Mouse (Mus musculus) kidney, embryonic 15.5 days (tissue): ENCODE results near the gene Rhobtb1. TPM values are rescaled to one million over a fixed set of nuclear protein-coding genes. Genes with fewer than 3 reads are reported as not detected.

Source experiments
- ATAC-seq: fragments of 200-750 bp; cut with Nextera tagmentation; replicated peaks from 2 replicates; pipeline ENCODE4 v1.8.0; 2017; ENCODE audit warnings: moderate TSS enrichment; ENCODE audit not compliant: low FRiP score
- H3K27ac ChIP-seq: fragments of 300-500 bp; sonication (generic); 2 replicates; pipeline ENCODE4 v1.5.1; 2015; ENCODE audit warnings: mild to moderate bottlenecking, inconsistent platforms
- H3K27me3 ChIP-seq: fragments of 300-500 bp; sonication (generic); 2 replicates; pipeline ENCODE4 v1.6.1; 2015; ENCODE audit warnings: inconsistent platforms
- H3K36me3 ChIP-seq: fragments of 300-500 bp; sonication (generic); 2 replicates; pipeline ENCODE4 v1.6.1; 2015; ENCODE audit warnings: inconsistent platforms
- H3K4me1 ChIP-seq: fragments of 300-500 bp; sonication (generic); 2 replicates; pipeline ENCODE4 v1.6.1; 2015; ENCODE audit warnings: inconsistent platforms
- H3K4me2 ChIP-seq: fragments of 300-500 bp; sonication (generic); 2 replicates; pipeline ENCODE4 v1.6.1; 2015; ENCODE audit warnings: moderate library complexity, mild to moderate bottlenecking, inconsistent platforms
- H3K4me3 ChIP-seq: fragments of 300-500 bp; sonication (generic); replicated peaks from 2 replicates; pipeline ENCODE4 v1.5.1; 2015; ENCODE audit warnings: mild to moderate bottlenecking, inconsistent platforms
- H3K9ac ChIP-seq: fragments of 300-500 bp; sonication (generic); 2 replicates; pipeline ENCODE4 v1.6.1; 2015; ENCODE audit warnings: mild to moderate bottlenecking, inconsistent platforms
- H3K9me3 ChIP-seq: fragments of 300-500 bp; sonication (generic); replicated peaks from 2 replicates; pipeline ENCODE4 v1.6.1; 2016; ENCODE audit warnings: inconsistent platforms
- WGBS: fragments of 180-500 bp; shearing (Covaris S2); methylation state at CpG from one replicate; pipeline ENCODE4 v1.1.7; 2015; ENCODE audit warnings: mixed read lengths; 5-methylcytosine and 5-hydroxymethylcytosine counted together
- polyA plus RNA-seq: library from polyadenylated mRNA; unstranded; fragments of >200 nt; fragmentation: Nextera tagmentation; extraction: Ambion mirVana; gene quantifications from 2 replicates; pipeline ENCODE4 v1.2.1, GENCODE M21; 2015

Rhobtb1 gene
- polyA plus RNA-seq, 1 experiment from 2014 or later = 21.8 TPM

- peak; percentile 93 for ATAC-seq
- peak within 1 kb of the TSS; percentile 90 for H3K4me3 ChIP-seq
- under 1% methylated on average over 80 of the region's 84 CpGs for WGBS
- peak within 1 kb of the TSS; percentile 92 for H3K9ac ChIP-seq
- H3K27me3 ChIP-seq = no peaks in the 10 kb centered on the region
- peaks cover 24% of the 10 kb centered on the region for H3K4me1 ChIP-seq
- no peaks in the 10 kb centered on the region; the same call in 1 of the 2 replicates for H3K9me3 ChIP-seq
- H3K36me3 ChIP-seq = peaks cover 25% of the 10 kb centered on the region
- H3K4me2 ChIP-seq = peak within 1 kb of the TSS; percentile 93
- peak within 1 kb of the TSS; percentile 99 for H3K27ac ChIP-seq
Observed at GRCm38 (mm10) chr10:69212542-69213440, 61.6 kb downstream of the Rhobtb1 start, which contains the start of gene A930033H14Rik. TSS of gene A930033H14Rik (minus strand) at chr10:69213098.

GRCm38 (mm10) chr10:69213451-69213877 is 62.2 kb downstream of the Rhobtb1 start:
- under 1% methylated on average over 21 of the region's 21 CpGs for WGBS
- Histone ChIP-seq H3K36me3 (peaks cover 30% of the 10 kb centered on the region), H3K4me1 (peaks cover 24% of the 10 kb centered on the region), H3K27me3 (no peaks in the 10 kb centered on the region), H3K4me3 (peak overlapping the region; percentile 90), H3K9ac (peak overlapping the region; percentile 92), H3K4me2 (peak overlapping the region; percentile 93), H3K9me3 (no peaks in the 10 kb centered on the region; the same call in 1 of the 2 replicates), H3K27ac (peak overlapping the region; percentile 99)
- ATAC-seq = peak; percentile 54

GRCm38 (mm10) chr10:69213986-69214385 is 62.8 kb downstream of the Rhobtb1 start:
- Histone ChIP-seq H3K36me3 (peaks cover 32% of the 10 kb centered on the region), H3K9ac (peak overlapping the region; percentile 92), H3K27me3 (no peaks in the 10 kb centered on the region), H3K4me1 (peaks cover 24% of the 10 kb centered on the region), H3K4me2 (peak overlapping the region; percentile 93), H3K4me3 (peak overlapping the region; percentile 90), H3K9me3 (no peaks in the 10 kb centered on the region; the same call in 1 of the 2 replicates), H3K27ac (peak overlapping the region; percentile 99; the same call in 1 of the 2 replicates)
- 20% methylated on average over 5 of the region's 5 CpGs for WGBS
- ATAC-seq = no peak

- no peak overlapping the region for H3K9ac ChIP-seq
- peaks cover 31% of the 10 kb centered on the region for H3K36me3 ChIP-seq
- no peak for ATAC-seq
Observed at GRCm38 (mm10) chr10:69217127-69217690, 66.0 kb downstream of the Rhobtb1 start.

DNA sequence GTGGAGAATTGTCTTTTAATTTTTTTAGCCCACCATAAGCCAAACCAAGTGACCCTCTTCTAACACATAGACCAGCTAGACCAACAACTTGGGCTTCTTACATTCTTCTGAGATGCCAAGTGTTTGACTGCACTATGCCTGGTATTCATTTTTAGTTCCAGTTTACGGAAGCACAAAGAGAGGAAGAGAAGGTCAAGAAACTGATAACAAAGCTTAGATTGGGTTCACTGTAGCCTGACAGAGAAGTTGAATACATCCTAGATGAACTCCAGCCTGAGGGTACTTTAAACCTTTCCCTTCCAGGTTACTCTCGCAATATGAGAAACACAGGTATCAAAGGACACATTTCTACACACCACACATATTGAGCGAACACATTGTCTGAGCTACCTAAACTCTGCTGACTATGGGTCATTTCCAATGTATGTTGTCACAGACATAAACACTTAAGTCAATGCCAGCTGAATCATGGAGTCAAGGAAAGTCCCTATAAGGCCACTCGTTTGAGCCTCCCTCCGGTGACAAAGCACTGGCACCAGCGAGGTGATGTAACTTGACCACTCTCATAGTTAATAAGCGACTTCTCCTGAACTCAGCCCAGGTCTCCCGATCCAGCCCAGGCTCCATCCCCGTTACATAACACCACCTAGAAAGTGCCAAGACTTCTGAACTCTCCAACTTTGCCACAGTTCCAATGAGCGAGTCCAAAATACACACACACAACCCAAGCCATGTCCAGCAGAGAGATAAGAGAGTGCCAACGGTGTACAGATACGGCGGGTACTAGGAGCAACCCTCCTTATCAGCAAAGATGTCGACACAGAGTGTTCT is 67.4 kb downstream of the Rhobtb1 start:
- H3K36me3 ChIP-seq = peaks cover 36% of the 10 kb centered on the region
- H3K4me2 ChIP-seq = no peak overlapping the region
- ATAC-seq = no peak
- no peak overlapping the region for H3K9ac ChIP-seq
- no peak overlapping the region for H3K4me3 ChIP-seq
- peaks cover 9% of the 10 kb centered on the region for H3K4me1 ChIP-seq
- H3K27ac ChIP-seq = no peak overlapping the region
- H3K9me3 ChIP-seq = no peaks in the 10 kb centered on the region; the same call in 1 of the 2 replicates
- 72% methylated on average over 14 of the region's 14 CpGs for WGBS
- no peaks in the 10 kb centered on the region for H3K27me3 ChIP-seq

More at GRCm38 (mm10) chr10:69217127-69217690, 66.0 kb downstream of the Rhobtb1 start:
- Histone ChIP-seq H3K4me2 (no peak overlapping the region), H3K27me3 (no peaks in the 10 kb centered on the region), H3K4me1 (peaks cover 11% of the 10 kb centered on the region), H3K27ac (no peak overlapping the region), H3K9me3 (no peaks in the 10 kb centered on the region; the same call in 1 of the 2 replicates), H3K4me3 (no peak overlapping the region)
- WGBS = 94% methylated on average over 4 of the region's 4 CpGs

GRCm38 (mm10) chr10:69219289-69219626 is 68.0 kb downstream of the Rhobtb1 start:
- peaks cover 37% of the 10 kb centered on the region for H3K36me3 ChIP-seq
- WGBS = 89% methylated on average over 2 of the region's 2 CpGs
- H3K9me3 ChIP-seq = no peaks in the 10 kb centered on the region; the same call in 1 of the 2 replicates
- no peak overlapping the region for H3K27ac ChIP-seq
- no peak overlapping the region for H3K4me3 ChIP-seq
- H3K27me3 ChIP-seq = no peaks in the 10 kb centered on the region
- no peak overlapping the region for H3K4me2 ChIP-seq
- no peak overlapping the region for H3K9ac ChIP-seq
- no peak for ATAC-seq
- peaks cover 3% of the 10 kb centered on the region for H3K4me1 ChIP-seq

DNA sequence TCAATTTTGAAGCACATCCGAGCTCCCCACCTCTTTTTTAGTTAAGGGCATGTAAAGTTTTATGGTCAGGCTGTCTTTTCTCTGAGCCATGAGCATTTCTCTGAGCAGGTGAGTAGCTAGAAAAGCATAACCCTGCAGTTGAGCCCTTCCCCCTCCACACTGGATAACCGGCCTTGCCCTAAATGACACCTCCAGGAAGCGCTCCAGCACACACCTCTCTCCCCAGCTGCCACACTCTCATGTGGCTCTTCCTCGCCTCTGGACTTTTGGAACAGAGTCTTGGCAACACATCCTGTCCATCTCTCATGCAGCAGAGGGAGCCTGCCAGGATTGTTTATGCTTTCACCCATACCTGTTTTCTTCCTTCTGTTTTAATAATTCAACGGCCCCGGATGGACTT is 69.1 kb downstream of the Rhobtb1 start:
- H3K9me3 ChIP-seq = no peaks in the 10 kb centered on the region; the same call in 1 of the 2 replicates
- H3K27me3 ChIP-seq = no peaks in the 10 kb centered on the region
- peaks cover 38% of the 10 kb centered on the region for H3K36me3 ChIP-seq
- H3K9ac ChIP-seq = no peak overlapping the region
- ATAC-seq = no peak
- 74% methylated on average over 6 of the region's 6 CpGs for WGBS
- H3K4me3 ChIP-seq = no peak overlapping the region
- no peaks in the 10 kb centered on the region for H3K4me1 ChIP-seq
- H3K4me2 ChIP-seq = no peak overlapping the region
- no peak overlapping the region for H3K27ac ChIP-seq

DNA sequence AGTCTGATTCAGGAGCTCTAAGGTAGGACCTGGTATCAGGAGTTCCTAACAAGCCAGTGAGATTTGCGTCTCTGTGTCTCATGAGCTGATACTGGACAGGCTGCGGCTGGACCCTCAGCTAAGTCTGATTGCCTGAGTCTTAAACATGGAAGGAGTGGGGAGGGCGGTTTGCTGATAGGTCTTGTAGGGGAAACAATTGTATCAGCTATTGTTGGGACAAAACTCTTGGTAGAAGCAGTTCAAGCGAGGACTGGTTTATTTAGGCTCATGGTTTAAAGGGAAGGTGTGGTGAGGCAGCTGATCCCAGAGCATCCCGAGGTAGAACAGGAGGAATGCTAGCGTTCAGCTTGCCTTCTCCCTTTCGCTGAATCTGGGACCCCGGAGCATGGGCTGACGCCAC is 69.9 kb downstream of the Rhobtb1 start:
- whole genome bisulfite sequencing = 96% methylated on average over 9 of the region's 9 CpGs
- Histone ChIP-seq H3K4me1 (0 out of 2 replicates have a peak, but pooled peaks cover 3% of the 10 kb centered on the region), H3K4me2 (no peak overlapping the region), H3K9me3 (no peaks in the 10 kb centered on the region; the same call in 1 of the 2 replicates), H3K9ac (no peak overlapping the region), H3K36me3 (peaks cover 40% of the 10 kb centered on the region), H3K27me3 (no peaks in the 10 kb centered on the region), H3K27ac (no peak overlapping the region), H3K4me3 (no peak overlapping the region)
- ATAC-seq = no peak

DNA sequence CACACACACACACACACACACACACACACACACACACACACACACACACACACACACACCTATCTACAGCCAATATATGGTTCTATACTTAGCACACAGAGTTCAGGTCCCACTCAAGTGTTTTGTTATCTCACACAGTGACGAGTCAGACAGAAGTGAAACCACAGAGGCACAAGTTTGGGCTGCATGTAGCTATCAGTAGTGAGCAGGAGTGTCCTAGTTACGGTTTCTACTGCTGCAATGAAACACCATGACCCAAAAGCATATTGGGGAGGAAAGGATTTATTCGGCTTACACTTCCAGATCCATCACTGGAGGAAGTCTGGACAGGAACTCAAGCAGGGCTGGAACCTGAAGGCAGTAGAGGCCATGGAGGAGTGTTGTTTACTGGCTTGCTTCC is 70.7 kb downstream of the Rhobtb1 start:
- no peak overlapping the region for H3K27ac ChIP-seq
- no peak for ATAC-seq
- H3K27me3 ChIP-seq = no peaks in the 10 kb centered on the region
- no peaks in the 10 kb centered on the region for H3K9me3 ChIP-seq
- H3K4me1 ChIP-seq = 0 out of 2 replicates have a peak, but pooled peaks cover 3% of the 10 kb centered on the region
- no peak overlapping the region for H3K9ac ChIP-seq
- 82% methylated on average over 3 of the region's 3 CpGs for WGBS
- H3K4me2 ChIP-seq = no peak overlapping the region
- peaks cover 31% of the 10 kb centered on the region for H3K36me3 ChIP-seq
- H3K4me3 ChIP-seq = no peak overlapping the region

GRCm38 (mm10) chr10:69223232-69223631 is 72.0 kb downstream of the Rhobtb1 start:
- Histone ChIP-seq H3K4me3 (no peak overlapping the region), H3K27me3 (no peaks in the 10 kb centered on the region), H3K27ac (no peak overlapping the region), H3K36me3 (peaks cover 21% of the 10 kb centered on the region; the same call in 1 of the 2 replicates), H3K9me3 (no peaks in the 10 kb centered on the region), H3K9ac (no peak overlapping the region), H3K4me1 (0 out of 2 replicates have a peak, but pooled peaks cover 3% of the 10 kb centered on the region), H3K4me2 (no peak overlapping the region)
- WGBS = 94% methylated on average over 4 of the region's 4 CpGs
- no peak for ATAC-seq

GRCm38 (mm10) chr10:69224276-69224675 is 73.0 kb downstream of the Rhobtb1 start:
- Histone ChIP-seq H3K27ac (no peak overlapping the region), H3K36me3 (peaks cover 16% of the 10 kb centered on the region; the same call in 1 of the 2 replicates), H3K4me2 (no peak overlapping the region), H3K4me1 (0 out of 2 replicates have a peak, but pooled peaks cover 3% of the 10 kb centered on the region), H3K27me3 (no peaks in the 10 kb centered on the region), H3K4me3 (no peak overlapping the region), H3K9me3 (no peaks in the 10 kb centered on the region), H3K9ac (no peak overlapping the region)
- no peak for ATAC-seq
- WGBS = 81% methylated on average over 7 of the region's 7 CpGs
